Mouse (Mus musculus): Measurements from ENCODE around the gene Rnaseh1. TPM values are rescaled to one million over a fixed set of nuclear protein-coding genes. Genes with fewer than 3 reads are reported as not detected.

Rnaseh1 gene
- polyA plus RNA-seq, 1 experiment from 2014 or later: 17.3 TPM

- 0 out of 2 replicates have a peak, but pooled peaks cover 10% of the 10 kb centered on the region for H3K36me3 ChIP-seq
- no peak overlapping the region for H3K4me2 ChIP-seq
- no peak overlapping the region for H3K9ac ChIP-seq
- no peak overlapping the region for H3K27ac ChIP-seq
- ATAC-seq (replicated peaks; ENCODE audit: insufficient number of reproducible peaks, insufficient read depth, low FRiP score, low read depth): no peak
- WGBS: 83% methylated on average over 14 of the region's 14 CpGs
- H3K27me3 ChIP-seq: no peaks in the 10 kb centered on the region
- no peaks in the 10 kb centered on the region for H3K9me3 ChIP-seq (replicated peaks)
- no peak overlapping the region for H3K4me3 ChIP-seq
- peaks cover 28% of the 10 kb centered on the region for H3K4me1 ChIP-seq (replicated peaks)
Measured at GRCm38 (mm10) chr12:28697821-28698595, 48.6 kb downstream of the Rnaseh1 start.

GRCm38 (mm10) chr12:28699086-28699485 is 49.7 kb downstream of the Rnaseh1 start:
- Histone ChIP-seq H3K4me1 (replicated peaks) (peaks cover 28% of the 10 kb centered on the region), H3K27ac (no peak overlapping the region), H3K4me2 (no peak overlapping the region), H3K9me3 (replicated peaks) (no peaks in the 10 kb centered on the region), H3K9ac (no peak overlapping the region), H3K4me3 (no peak overlapping the region), H3K27me3 (no peaks in the 10 kb centered on the region), H3K36me3 (0 out of 2 replicates have a peak, but pooled peaks cover 10% of the 10 kb centered on the region)
- no peak for ATAC-seq (replicated peaks; ENCODE audit: insufficient number of reproducible peaks, insufficient read depth, low FRiP score, low read depth)
- 77% methylated on average over 5 of the region's 5 CpGs for WGBS

GRCm38 (mm10) chr12:28699656-28700055 is 50.3 kb downstream of the Rnaseh1 start:
- ATAC-seq (replicated peaks; ENCODE audit: insufficient number of reproducible peaks, insufficient read depth, low FRiP score, low read depth): no peak
- H3K4me3 ChIP-seq: no peak overlapping the region
- no peaks in the 10 kb centered on the region for H3K9me3 ChIP-seq (replicated peaks)
- 0 out of 2 replicates have a peak, but pooled peaks cover 10% of the 10 kb centered on the region for H3K36me3 ChIP-seq
- peak overlapping the region; percentile 80; the same call in 1 of the 2 replicates for H3K27ac ChIP-seq
- WGBS: 9% methylated on average over 6 of the region's 6 CpGs
- no peak overlapping the region for H3K4me2 ChIP-seq
- H3K4me1 ChIP-seq (replicated peaks): peaks cover 22% of the 10 kb centered on the region
- H3K9ac ChIP-seq: no peak overlapping the region
- H3K27me3 ChIP-seq: no peaks in the 10 kb centered on the region

- H3K4me3 ChIP-seq: no peak overlapping the region
- no peak overlapping the region for H3K9ac ChIP-seq
- 0 out of 2 replicates have a peak, but pooled peaks cover 10% of the 10 kb centered on the region for H3K36me3 ChIP-seq
- no peaks in the 10 kb centered on the region for H3K9me3 ChIP-seq (replicated peaks)
- H3K27ac ChIP-seq: peak overlapping the region; percentile 80
- WGBS: 22% methylated on average over 3 of the region's 3 CpGs
- H3K4me1 ChIP-seq (replicated peaks): peaks cover 17% of the 10 kb centered on the region
- ATAC-seq (replicated peaks; ENCODE audit: insufficient number of reproducible peaks, insufficient read depth, low FRiP score, low read depth): peak; percentile 19; the same call in 1 of the 2 replicates
- no peak overlapping the region for H3K4me2 ChIP-seq
- H3K27me3 ChIP-seq: no peaks in the 10 kb centered on the region
Measured at GRCm38 (mm10) chr12:28700101-28700511, 50.7 kb downstream of the Rnaseh1 start.

GRCm38 (mm10) chr12:28700561-28701025 is 51.2 kb downstream of the Rnaseh1 start:
- Histone ChIP-seq H3K4me2 (0 out of 2 replicates have a peak overlapping the region, but pooled peaks have one; percentile 2), H3K27me3 (no peaks in the 10 kb centered on the region), H3K9ac (no peak overlapping the region), H3K4me3 (no peak overlapping the region), H3K4me1 (replicated peaks) (peaks cover 17% of the 10 kb centered on the region), H3K9me3 (replicated peaks) (no peaks in the 10 kb centered on the region), H3K27ac (peak overlapping the region; percentile 80), H3K36me3 (0 out of 2 replicates have a peak, but pooled peaks cover 10% of the 10 kb centered on the region)
- 41% methylated on average over 19 of the region's 19 CpGs for WGBS
- peak; percentile 70 for ATAC-seq (replicated peaks; ENCODE audit: insufficient number of reproducible peaks, insufficient read depth, low FRiP score, low read depth)

GRCm38 (mm10) chr12:28701302-28701701 is 51.9 kb downstream of the Rnaseh1 start:
- peaks cover 17% of the 10 kb centered on the region for H3K4me1 ChIP-seq (replicated peaks)
- H3K27ac ChIP-seq: no peak overlapping the region
- no peak overlapping the region for H3K4me2 ChIP-seq
- H3K9me3 ChIP-seq (replicated peaks): no peaks in the 10 kb centered on the region
- 85% methylated on average over 11 of the region's 11 CpGs for WGBS
- no peak overlapping the region for H3K4me3 ChIP-seq
- no peak overlapping the region for H3K9ac ChIP-seq
- H3K36me3 ChIP-seq: 0 out of 2 replicates have a peak, but pooled peaks cover 9% of the 10 kb centered on the region
- ATAC-seq (replicated peaks; ENCODE audit: insufficient number of reproducible peaks, insufficient read depth, low FRiP score, low read depth): no peak
- H3K27me3 ChIP-seq: no peaks in the 10 kb centered on the region

- H3K4me1 ChIP-seq (replicated peaks): peaks cover 17% of the 10 kb centered on the region
- H3K9me3 ChIP-seq (replicated peaks): no peaks in the 10 kb centered on the region
- no peak for ATAC-seq (replicated peaks; ENCODE audit: insufficient number of reproducible peaks, insufficient read depth, low FRiP score, low read depth)
- H3K4me3 ChIP-seq: no peak overlapping the region
- H3K36me3 ChIP-seq: peaks cover 3% of the 10 kb centered on the region; the same call in 1 of the 2 replicates
- WGBS: 49% methylated on average over 12 of the region's 12 CpGs
- H3K9ac ChIP-seq: no peak overlapping the region
- no peaks in the 10 kb centered on the region for H3K27me3 ChIP-seq
- no peak overlapping the region for H3K27ac ChIP-seq
- H3K4me2 ChIP-seq: no peak overlapping the region
Measured at GRCm38 (mm10) chr12:28704381-28704780, 55.0 kb downstream of the Rnaseh1 start.

GRCm38 (mm10) chr12:28705204-28705603 is 55.8 kb downstream of the Rnaseh1 start:
- H3K4me1 ChIP-seq (replicated peaks): peaks cover 12% of the 10 kb centered on the region

GRCm38 (mm10) chr12:28708154-28708553 is 58.8 kb downstream of the Rnaseh1 start:
- 81% methylated on average over 4 of the region's 4 CpGs for WGBS
- H3K4me1 ChIP-seq (replicated peaks): no peaks in the 10 kb centered on the region
- H3K4me3 ChIP-seq: no peak overlapping the region
- H3K9me3 ChIP-seq (replicated peaks): no peaks in the 10 kb centered on the region
- no peak overlapping the region for H3K9ac ChIP-seq
- no peak for ATAC-seq (replicated peaks; ENCODE audit: insufficient number of reproducible peaks, insufficient read depth, low FRiP score, low read depth)
- no peak overlapping the region for H3K27ac ChIP-seq
- no peak overlapping the region for H3K4me2 ChIP-seq
- peaks cover 24% of the 10 kb centered on the region for H3K36me3 ChIP-seq
- H3K27me3 ChIP-seq: no peaks in the 10 kb centered on the region

More at GRCm38 (mm10) chr12:28705204-28705603, 55.8 kb downstream of the Rnaseh1 start:
- Histone ChIP-seq H3K4me2 (no peak overlapping the region), H3K9ac (no peak overlapping the region), H3K27me3 (no peaks in the 10 kb centered on the region), H3K36me3 (peaks cover 3% of the 10 kb centered on the region; the same call in 1 of the 2 replicates), H3K27ac (no peak overlapping the region), H3K9me3 (replicated peaks) (no peaks in the 10 kb centered on the region), H3K4me3 (no peak overlapping the region)
- WGBS: 84% methylated on average over 6 of the region's 6 CpGs
- ATAC-seq (replicated peaks; ENCODE audit: insufficient number of reproducible peaks, insufficient read depth, low FRiP score, low read depth): no peak
